Mouse (Mus musculus) small intestine, adult 2 months (tissue): ENCODE measurements around the gene Tuba1b.

ENCODE experiments used
- CTCF ChIP-seq: fragments of 200-500 bp; IDR thresholded peaks from 2 replicates; pipeline ENCODE4 v1.5.1; 2012; ENCODE audit warnings: low read depth, mild to moderate bottlenecking, control low read depth, inconsistent platforms, low read length, moderate library complexity, mixed read lengths; ENCODE audit not compliant: insufficient replicate concordance, insufficient read length; ENCODE audit errors: extremely low read depth
- POLR2A ChIP-seq: fragments of 200-500 bp; IDR thresholded peaks from 2 replicates; pipeline ENCODE4 v1.6.1; 2012; ENCODE audit warnings: low read depth, mild to moderate bottlenecking, control low read depth, inconsistent platforms, low read length, moderate library complexity

GRCm38 (mm10) chr15:98978409-98979172 is 44.2 kb upstream of the Tuba1b start:
- no peak for TF ChIP-seq POLR2A
- no peak for TF ChIP-seq CTCF
